Comparison of ENCODE assay signal across 26 mouse cellular contexts in the genomic region with DNA sequence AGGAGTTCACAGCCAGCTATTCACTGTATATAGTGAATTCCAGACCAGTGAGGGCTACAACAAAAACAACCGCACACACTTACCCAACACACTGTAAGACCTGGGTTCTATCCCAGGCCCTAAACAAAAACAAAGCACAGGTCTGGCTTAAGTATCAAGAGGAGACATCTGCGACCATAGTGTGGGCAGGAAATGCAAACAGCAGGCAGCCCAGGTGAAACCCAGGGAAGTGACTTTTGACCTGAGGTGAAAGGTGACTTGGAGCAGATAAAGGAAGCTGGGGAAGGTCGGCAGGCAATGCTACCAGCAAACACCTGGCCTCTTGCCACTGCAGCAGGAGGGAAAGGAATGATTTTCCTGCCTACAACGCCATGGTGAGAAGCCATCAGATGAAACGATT.
A peak's percentile ranks its signal among the peaks of the same experiment; 100 is the strongest.
DNase-seq lines count a peak whose midpoint lies in the region; ATAC-seq and TF ChIP-seq lines count a peak whose summit lies in the region.
"Had no signal": no experiment of that assay in that cellular context is flagged by ENCODE, and none has a peak within 500 bp of the region (broad histone marks: within the 10 kb centered on the region; RNA-seq: fewer than 3 reads in every experiment).

No protein-coding gene starts in this region.

- no peaks in the 10 kb centered on the region for H3K36me3 ChIP-seq in lung, postnatal 0 days (ENCODE audit: insufficient read depth, low read length)
- no peaks in the 10 kb centered on the region for H3K36me3 ChIP-seq in intestine, embryonic 16.5 days (ENCODE audit: control insufficient read depth, insufficient read depth, low read length)
- no peaks in the 10 kb centered on the region for H3K36me3 ChIP-seq in liver, embryonic 16.5 days (ENCODE audit: control insufficient read depth, insufficient read depth)
- H3K36me3 ChIP-seq in midbrain, embryonic 14.5 days (ENCODE audit: control insufficient read depth, insufficient read depth, low read length): no peaks in the 10 kb centered on the region
- H3K36me3 ChIP-seq: embryonic facial prominence, embryonic 12.5 days; forebrain, embryonic 12.5 days; heart, embryonic 13.5 days; limb, embryonic 13.5 days; lung, embryonic 15.5 days; midbrain, embryonic 15.5 days; neural tube, embryonic 12.5 days had no signal

- 36% methylated on average over 5 of the region's 5 CpGs for WGBS in lung, postnatal 0 days
- WGBS in intestine, embryonic 16.5 days: 34% methylated on average over 5 of the region's 5 CpGs
- 41% methylated on average over 5 of the region's 5 CpGs for WGBS in liver, embryonic 16.5 days (ENCODE audit: insufficient replicate concordance)
- WGBS in midbrain, embryonic 14.5 days: 60% methylated on average over 5 of the region's 5 CpGs

- H3K4me2 ChIP-seq in lung, postnatal 0 days (replicated peaks; ENCODE audit: low read depth, low read length): no peak overlapping the region
- no peak overlapping the region for H3K4me2 ChIP-seq in intestine, embryonic 16.5 days (ENCODE audit: low read depth, low read length)
- H3K4me2 ChIP-seq in liver, embryonic 16.5 days (ENCODE audit: low read depth, low read length): no peak overlapping the region
- no peak overlapping the region for H3K4me2 ChIP-seq in midbrain, embryonic 14.5 days (ENCODE audit: low read length)
- H3K4me2 ChIP-seq: embryonic facial prominence, embryonic 12.5 days; forebrain, embryonic 12.5 days; heart, embryonic 13.5 days; limb, embryonic 13.5 days; lung, embryonic 15.5 days; midbrain, embryonic 15.5 days; neural tube, embryonic 12.5 days had no signal

- no peak overlapping the region for H3K4me3 ChIP-seq in lung, postnatal 0 days (ENCODE audit: low read depth, low read length)
- no peak overlapping the region for H3K4me3 ChIP-seq in intestine, embryonic 16.5 days (ENCODE audit: low read length)
- H3K4me3 ChIP-seq in liver, embryonic 16.5 days (ENCODE audit: low read depth, low read length): no peak overlapping the region
- H3K4me3 ChIP-seq in midbrain, embryonic 14.5 days (replicated peaks; ENCODE audit: low read depth, low read length): no peak overlapping the region
- H3K4me3 ChIP-seq: embryonic facial prominence, embryonic 12.5 days; forebrain, embryonic 12.5 days; heart, embryonic 13.5 days; limb, embryonic 13.5 days; lung, embryonic 15.5 days; midbrain, embryonic 15.5 days; neural tube, embryonic 12.5 days had no signal

- no peak for DNase-seq in lung, postnatal 0 days (ENCODE audit: low spot score)
- DNase-seq in lung, adult 18-20 months: no peak
- peak; percentile 82 for DNase-seq in yolk sac, embryonic 10.5 days (ENCODE audit: low spot score)
- DNase-seq in frontal cortex, postnatal 14 days (ENCODE audit: low spot score in 2 of 2): no peak
- no peak for DNase-seq in midbrain, embryonic 14.5 days
- DNase-seq in left cerebral cortex, postnatal 14 days (ENCODE audit: low spot score in 2 of 2): no peak
- DNase-seq: cerebellum, adult 11-12 months; heart, postnatal 14 days; kidney, adult 18-20 months; layer of hippocampus, adult 9-11 months; lung, postnatal 4 days; right cerebral cortex, postnatal 14 days; spleen, adult 18-20 months; thymus, adult 18-20 months; thymus, postnatal 36 days had no signal

- no peaks in the 10 kb centered on the region for H3K9me3 ChIP-seq in lung, postnatal 0 days (ENCODE audit: low read length)
- no peaks in the 10 kb centered on the region for H3K9me3 ChIP-seq in intestine, embryonic 16.5 days (ENCODE audit: control insufficient read depth, low read length)
- no peaks in the 10 kb centered on the region for H3K9me3 ChIP-seq in liver, embryonic 16.5 days (replicated peaks; ENCODE audit: control insufficient read depth, low read length)
- H3K9me3 ChIP-seq in midbrain, embryonic 14.5 days (ENCODE audit: control insufficient read depth, low read length): no peaks in the 10 kb centered on the region
- H3K9me3 ChIP-seq: embryonic facial prominence, embryonic 12.5 days; forebrain, embryonic 12.5 days; heart, embryonic 13.5 days; limb, embryonic 13.5 days; lung, embryonic 15.5 days; midbrain, embryonic 15.5 days; neural tube, embryonic 12.5 days had no signal

- H3K9ac ChIP-seq in lung, postnatal 0 days (replicated peaks; ENCODE audit: low read depth): no peak overlapping the region
- no peak overlapping the region for H3K9ac ChIP-seq in intestine, embryonic 16.5 days (ENCODE audit: low read depth, low read length)
- H3K9ac ChIP-seq in liver, embryonic 16.5 days (ENCODE audit: low read depth, low read length): no peak overlapping the region
- no peak overlapping the region for H3K9ac ChIP-seq in midbrain, embryonic 14.5 days (replicated peaks; ENCODE audit: low read length)
- H3K9ac ChIP-seq: embryonic facial prominence, embryonic 12.5 days; forebrain, embryonic 12.5 days; heart, embryonic 13.5 days; limb, embryonic 13.5 days; lung, embryonic 15.5 days; midbrain, embryonic 15.5 days; neural tube, embryonic 12.5 days had no signal

- no peak for ATAC-seq in lung, postnatal 0 days
- ATAC-seq in intestine, embryonic 16.5 days: no peak
- ATAC-seq in liver, embryonic 16.5 days (ENCODE audit: low read depth): peak; percentile 39; the same call in 1 of the 2 replicates
- no peak for ATAC-seq in midbrain, embryonic 14.5 days (ENCODE audit: low FRiP score, low TSS enrichment)

- TF ChIP-seq EP300 in lung, postnatal 0 days (IDR thresholded peaks at IDR 0.05): no peak

- no peaks in the 10 kb centered on the region for H3K4me1 ChIP-seq in lung, postnatal 0 days (ENCODE audit: insufficient read depth, low read depth, low read length)
- peaks cover 16% of the 10 kb centered on the region for H3K4me1 ChIP-seq in intestine, embryonic 16.5 days (ENCODE audit: control insufficient read depth, insufficient read depth, low read length)
- peaks cover 22% of the 10 kb centered on the region for H3K4me1 ChIP-seq in liver, embryonic 16.5 days (ENCODE audit: control insufficient read depth, low read depth, low read length)
- no peaks in the 10 kb centered on the region for H3K4me1 ChIP-seq in midbrain, embryonic 14.5 days (ENCODE audit: control insufficient read depth, insufficient read depth, low read length)
- H3K4me1 ChIP-seq: embryonic facial prominence, embryonic 12.5 days; forebrain, embryonic 12.5 days; midbrain, embryonic 15.5 days; neural tube, embryonic 12.5 days had no signal

- TF ChIP-seq CTCF in lung, postnatal 0 days (IDR thresholded peaks at IDR 0.05): no peak

- H3K27ac ChIP-seq in lung, postnatal 0 days (ENCODE audit: low read length): peak overlapping the region; percentile 47; the same call in 1 of the 2 replicates
- peak overlapping the region; percentile 85 for H3K27ac ChIP-seq in intestine, embryonic 16.5 days (ENCODE audit: low read length)
- H3K27ac ChIP-seq in liver, embryonic 16.5 days (ENCODE audit: low read length): no peak overlapping the region
- H3K27ac ChIP-seq in midbrain, embryonic 14.5 days (replicated peaks; ENCODE audit: low read depth, low read length): no peak overlapping the region
- H3K27ac ChIP-seq: embryonic facial prominence, embryonic 12.5 days; forebrain, embryonic 12.5 days; heart, embryonic 13.5 days; hindbrain, postnatal 0 days; limb, embryonic 13.5 days; lung, embryonic 15.5 days; midbrain, embryonic 15.5 days; neural tube, embryonic 12.5 days had no signal

- H3K27me3 ChIP-seq in lung, postnatal 0 days (replicated peaks; ENCODE audit: insufficient read depth, low read length): no peaks in the 10 kb centered on the region
- no peaks in the 10 kb centered on the region for H3K27me3 ChIP-seq in intestine, embryonic 16.5 days (replicated peaks; ENCODE audit: control insufficient read depth, insufficient read depth, low read length)
- H3K27me3 ChIP-seq in liver, embryonic 16.5 days (ENCODE audit: control insufficient read depth, insufficient read depth, low read depth, low read length): no peaks in the 10 kb centered on the region
- H3K27me3 ChIP-seq in midbrain, embryonic 14.5 days (ENCODE audit: control insufficient read depth, insufficient read depth, low read length): no peaks in the 10 kb centered on the region
- H3K27me3 ChIP-seq: CH12.LX; embryonic facial prominence, embryonic 12.5 days; forebrain, embryonic 12.5 days; limb, embryonic 13.5 days; lung, embryonic 15.5 days; midbrain, embryonic 15.5 days; neural tube, embryonic 12.5 days had no signal

- intact Hi-C loops in left cerebral cortex, postnatal 14 days (cut with DNase I): no loop called here

Comparison
In these comparisons a context has a peak if more than half of its experiments do, and no peak if none do; other contexts are left out.
1. H3K27ac ChIP-seq: peak in lung, postnatal 0 days (single experiment) and intestine, embryonic 16.5 days (single experiment); none in liver, embryonic 16.5 days (single experiment) and midbrain, embryonic 14.5 days (single experiment).